Mouse (Mus musculus): ENCODE results near the gene Naa16.

Naa16 gene

DNA sequence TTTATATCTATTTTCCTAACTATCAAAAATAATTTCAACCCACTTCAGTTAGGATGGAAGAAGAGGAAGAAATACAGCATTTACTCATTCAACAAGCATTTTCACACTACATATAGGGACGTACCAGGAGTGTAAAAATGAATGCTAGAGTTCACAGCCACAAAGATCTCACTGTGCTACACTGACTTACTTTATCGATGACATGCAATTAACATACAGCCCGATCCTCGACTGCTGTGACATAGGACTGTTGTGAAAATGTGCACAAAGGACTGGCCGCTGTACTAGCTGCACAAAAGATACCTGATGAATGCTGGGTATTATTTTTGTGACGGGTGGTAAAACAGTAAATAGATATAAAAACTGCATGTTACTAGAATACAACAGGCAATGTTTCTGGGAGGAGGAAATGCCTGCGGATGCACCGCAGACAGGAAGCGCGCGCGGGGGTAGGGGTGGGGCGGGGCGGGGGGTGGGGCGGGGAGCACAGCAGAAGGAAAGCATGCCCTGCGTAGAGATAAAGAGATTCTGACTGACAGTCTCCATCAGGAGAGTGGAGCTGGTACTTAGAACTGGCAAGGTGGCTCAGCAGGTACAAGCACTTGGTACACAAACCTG lies 59.5 kb downstream of the Naa16 start:
- DNase-seq (ENCODE audit: low spot score in 2 of 2), result no peak

DNA sequence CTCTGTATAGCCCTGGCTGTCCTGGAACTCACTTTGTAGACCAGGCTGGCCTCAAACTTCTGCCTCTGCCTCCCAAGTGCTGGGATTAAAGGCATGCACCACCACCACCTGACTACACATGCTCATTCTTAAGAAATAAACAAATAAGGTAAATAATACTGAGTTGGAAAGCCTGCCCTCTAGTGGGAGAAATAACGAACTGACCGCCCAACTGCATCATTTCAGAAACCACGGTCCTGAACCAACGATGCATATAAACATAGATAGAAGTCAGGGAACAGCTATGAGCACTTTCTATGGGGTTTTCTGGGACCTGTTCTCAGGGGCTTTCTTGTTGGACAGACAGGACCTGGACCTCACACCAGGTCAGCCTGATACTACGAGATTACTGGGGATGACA lies 63.5 kb downstream of the Naa16 start:
- DNase-seq (ENCODE audit: low spot score in 2 of 2), result peak in 1 of 2 experiments; percentile 21

DNA sequence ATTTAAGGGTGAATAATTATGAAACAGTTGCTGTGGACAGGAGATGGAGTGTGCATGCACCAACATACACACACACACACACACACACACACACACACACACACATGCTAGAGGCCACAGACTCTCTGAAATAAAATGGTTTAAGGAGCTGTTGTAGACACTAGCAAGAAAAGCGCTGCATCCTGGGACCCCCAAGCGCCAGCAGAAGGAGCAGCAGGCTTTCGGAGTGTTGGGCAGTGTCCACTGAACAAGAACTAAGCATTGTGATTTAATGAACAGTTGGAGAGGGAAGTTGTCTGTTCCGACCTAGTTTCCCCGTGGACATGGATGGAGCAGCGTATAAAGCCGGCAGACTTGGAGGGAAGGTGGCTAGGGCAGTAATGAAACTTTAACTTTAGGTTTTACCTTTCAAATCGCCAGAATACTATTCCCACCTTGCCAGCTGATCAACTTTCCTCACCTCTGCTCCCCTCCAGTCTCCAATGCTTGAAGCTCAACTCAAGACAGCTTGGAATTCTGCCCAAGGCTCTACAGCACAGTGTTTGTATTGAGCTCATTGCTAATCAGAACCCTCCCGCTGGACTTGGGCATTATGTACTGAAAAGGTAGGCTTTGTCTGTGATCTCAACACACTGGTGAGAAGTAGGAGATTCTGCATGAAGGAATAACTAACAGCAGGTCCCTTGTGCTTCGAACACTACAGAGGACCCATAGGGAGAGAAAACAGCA lies 66.3 kb downstream of the Naa16 start:
- DNase-seq (ENCODE audit: low spot score in 2 of 2), result no peak

DNA sequence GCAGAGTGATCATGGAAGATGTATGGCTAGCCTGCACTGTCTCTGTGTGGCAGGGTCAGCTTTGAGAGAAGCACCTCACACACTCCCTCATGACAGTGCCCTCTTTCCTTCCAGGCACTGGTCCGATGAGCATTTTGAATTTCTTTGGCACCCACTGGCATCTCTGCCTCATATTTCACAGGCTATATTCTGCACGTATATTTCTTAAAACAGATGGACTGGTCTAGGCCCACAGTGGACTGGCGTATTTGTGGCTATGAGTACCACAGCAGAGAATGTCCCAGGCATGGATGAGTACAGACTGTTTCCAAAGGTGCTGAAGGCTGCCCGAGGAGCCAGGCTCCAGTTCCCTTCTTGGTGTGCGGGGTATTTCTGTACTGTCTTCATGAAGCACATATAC lies 68.7 kb downstream of the Naa16 start:
- no peak for DNase-seq (ENCODE audit: low spot score in 2 of 2)

DNA sequence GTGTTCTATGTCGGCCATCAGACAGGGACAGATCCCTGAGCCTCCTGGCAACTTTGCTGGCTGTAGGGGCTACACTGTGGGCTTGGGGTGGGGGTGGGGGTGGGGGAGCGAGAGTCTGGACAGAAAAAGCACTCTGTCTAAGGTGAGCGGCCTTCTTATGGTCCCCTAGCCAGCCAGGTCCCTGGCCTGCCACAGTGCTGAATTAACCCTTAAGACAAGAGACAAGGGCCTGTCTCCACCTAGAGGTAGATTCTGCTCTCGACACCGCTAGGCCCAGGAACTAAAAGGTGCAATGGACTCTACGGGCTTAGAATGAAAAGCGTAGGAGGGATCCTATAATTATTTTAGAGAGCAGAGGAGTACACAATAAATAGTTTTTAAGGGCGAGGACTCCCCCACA lies 69.4 kb downstream of the Naa16 start:
- DNase-seq (ENCODE audit: low spot score in 2 of 2), result no peak

DNA sequence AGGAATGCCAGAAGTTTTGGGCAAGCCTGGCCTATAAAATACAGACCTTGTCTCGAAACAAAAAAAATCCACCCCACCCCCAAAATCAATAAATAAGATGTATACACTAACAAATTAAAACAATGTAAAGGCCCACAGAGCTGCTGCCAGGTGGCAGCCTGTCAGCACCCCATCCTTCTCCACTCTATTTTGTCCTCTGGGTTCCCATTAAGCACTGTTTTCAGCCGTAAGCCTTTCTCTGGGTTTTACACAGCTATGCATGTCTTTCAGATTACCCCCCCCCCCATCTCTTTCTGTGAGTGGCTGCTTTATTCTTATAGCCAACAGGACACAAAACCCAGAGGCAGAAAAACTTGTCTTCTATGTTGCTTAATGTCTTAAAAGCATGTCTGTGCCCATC lies 73.0 kb downstream of the Naa16 start:
- DNase-seq (ENCODE audit: low spot score in 2 of 2), result no peak

DNA sequence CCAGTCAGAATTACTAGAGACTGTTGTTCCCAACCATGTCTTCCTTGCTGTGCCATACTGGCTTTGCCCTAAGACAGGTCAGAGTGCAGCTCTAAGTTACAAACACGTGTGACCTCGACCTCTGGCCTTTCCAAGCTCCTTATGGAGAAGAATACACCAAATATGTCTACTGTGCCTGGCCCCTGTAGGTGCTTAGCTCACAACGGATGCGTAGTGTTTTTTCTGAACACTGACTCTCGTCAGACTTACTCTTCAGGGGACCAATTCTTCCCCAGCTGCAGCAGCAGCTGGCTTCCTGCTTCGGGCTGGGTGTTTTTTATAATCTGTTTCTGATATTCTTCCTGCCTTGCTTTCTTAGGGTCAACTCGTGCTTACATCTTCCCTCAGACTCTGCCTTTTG lies 74.7 kb downstream of the Naa16 start:
- no peak for DNase-seq (ENCODE audit: low spot score in 2 of 2)

DNA sequence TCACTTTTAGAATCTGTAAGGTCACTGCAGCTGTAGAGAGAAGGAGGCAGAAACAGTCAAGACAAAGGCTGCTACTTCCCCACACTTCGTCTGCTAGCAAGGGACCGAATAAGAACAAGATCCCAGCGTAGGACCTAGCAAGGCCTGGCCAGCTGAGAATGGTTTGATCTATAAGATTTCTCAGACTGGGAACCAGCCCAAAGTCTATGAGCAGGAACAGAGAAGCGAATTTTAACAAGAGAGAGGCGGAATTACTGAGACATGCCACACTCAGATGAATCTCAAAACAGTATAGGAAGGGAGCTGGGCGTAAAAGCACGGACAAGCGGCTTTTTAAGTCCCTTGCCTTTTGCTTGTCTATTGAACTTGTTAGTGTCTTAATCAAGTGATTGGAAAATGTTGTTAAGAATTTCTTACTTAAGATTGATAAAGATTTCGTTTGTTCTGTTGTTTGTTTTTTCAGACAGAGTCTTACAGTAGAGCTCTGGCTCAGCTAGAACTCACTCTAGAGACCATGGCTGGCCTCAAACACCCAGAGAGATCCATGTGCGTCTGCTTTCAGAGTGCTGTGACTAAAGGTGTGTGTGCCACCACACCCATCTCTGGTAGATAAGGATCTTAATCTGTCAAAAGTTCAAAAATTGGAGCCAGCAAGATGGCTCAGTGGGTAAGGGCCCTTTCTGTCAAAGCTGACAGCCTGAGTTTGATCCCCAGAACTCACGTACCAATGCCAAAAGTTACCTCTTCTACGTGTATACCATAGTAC lies 76.2 kb downstream of the Naa16 start:
- no peak for DNase-seq (ENCODE audit: low spot score in 2 of 2)

DNA sequence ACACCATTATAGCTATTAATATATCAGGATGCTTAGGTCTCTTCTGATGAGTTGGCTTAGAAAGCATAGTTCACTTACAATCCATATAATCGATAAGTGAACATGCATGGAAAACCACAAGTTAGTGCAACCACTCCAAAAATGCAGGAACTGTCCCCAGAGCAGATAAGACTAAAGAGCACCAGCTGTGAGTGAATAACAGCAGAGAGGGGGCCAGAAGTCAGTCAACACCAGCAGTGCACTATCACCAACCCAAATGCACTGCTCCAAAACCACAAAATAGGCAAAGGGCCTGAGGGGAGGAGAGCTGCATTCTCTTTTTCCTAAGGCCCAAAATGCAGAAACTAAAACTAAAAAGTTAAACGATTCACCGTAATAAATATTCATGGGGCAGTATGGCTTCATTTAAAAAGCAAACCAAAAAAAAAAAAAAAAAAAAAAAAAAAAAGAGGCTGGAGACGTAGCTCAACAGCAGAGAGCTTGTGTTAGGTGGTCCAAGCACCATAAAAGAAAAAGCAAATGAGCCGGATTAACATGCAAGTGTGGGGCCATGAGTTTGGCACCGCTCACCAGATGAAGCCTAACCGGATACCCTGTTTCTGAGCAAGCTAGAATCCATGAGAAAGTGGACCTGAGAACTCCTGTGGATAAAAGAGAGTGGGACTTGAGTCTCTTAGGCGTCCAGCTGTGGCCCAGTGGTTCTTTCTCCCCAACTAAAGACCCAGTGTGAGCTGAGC lies 77.0 kb downstream of the Naa16 start:
- no peak for DNase-seq (ENCODE audit: low spot score in 2 of 2)

DNA sequence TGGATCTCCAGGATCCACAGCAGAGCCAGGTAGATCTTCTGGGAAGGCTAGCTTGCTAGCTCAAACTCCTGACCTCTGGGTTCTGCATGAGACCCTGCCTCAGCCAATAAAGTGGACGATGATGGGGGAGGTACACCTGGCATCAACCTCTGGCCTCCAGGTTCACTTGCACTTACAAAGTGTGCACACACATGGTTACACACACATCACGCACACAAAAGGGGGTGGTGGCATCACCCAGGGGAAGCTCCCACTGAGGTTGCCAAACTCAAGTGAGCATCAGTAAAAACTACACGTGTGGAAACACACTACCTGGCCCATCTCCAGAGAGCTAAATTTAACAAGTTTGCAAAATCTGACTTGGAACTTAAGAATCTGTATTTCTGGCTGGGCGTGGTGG lies 77.9 kb downstream of the Naa16 start:
- DNase-seq (ENCODE audit: low spot score in 2 of 2), result no peak

DNA sequence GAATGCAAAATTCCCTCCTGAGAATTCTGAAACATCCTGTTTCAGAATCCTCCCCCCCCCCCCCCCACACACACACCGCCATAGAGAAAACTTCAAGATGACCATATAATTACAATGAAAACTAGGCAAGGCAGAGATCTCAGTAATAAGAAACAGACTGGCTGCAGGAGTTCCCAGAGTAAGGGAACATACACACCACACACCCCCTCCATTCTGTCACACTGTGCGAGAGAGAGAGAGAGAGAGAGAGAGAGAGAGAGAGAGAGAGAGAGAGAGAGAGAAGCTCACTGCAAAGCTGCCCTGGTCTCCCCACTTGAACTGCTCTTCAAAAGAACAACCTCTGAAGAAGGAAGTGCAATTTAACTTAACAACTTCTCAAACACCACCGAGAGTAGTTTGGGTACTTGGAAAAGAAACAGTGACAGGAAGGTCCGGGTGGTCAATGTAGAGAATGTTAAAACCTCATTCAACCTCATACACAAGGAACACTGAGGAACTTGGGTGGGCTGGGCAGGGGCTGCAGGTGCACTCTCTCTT lies 78.6 kb downstream of the Naa16 start:
- no peak for DNase-seq (ENCODE audit: low spot score in 2 of 2)

DNA sequence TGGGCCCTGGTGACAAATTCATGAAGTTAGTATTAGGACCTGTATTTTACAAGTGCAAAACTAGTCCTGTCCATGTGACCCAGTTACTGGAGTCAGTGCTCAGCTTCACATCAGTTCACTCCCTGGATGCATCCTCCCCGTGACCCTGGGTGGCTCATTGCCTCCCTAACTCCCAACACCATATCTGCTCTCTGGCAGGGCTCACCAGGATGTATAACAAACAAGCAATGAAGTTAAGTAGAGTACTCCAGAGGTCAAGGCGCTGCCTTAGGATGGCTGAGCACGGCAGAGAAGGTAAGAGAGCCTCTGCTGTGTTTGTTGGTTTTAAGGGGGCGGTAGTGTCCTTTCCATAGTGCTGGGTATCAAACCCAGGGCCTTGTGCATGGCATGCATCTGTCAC lies 81.5 kb downstream of the Naa16 start:
- DNase-seq (ENCODE audit: low spot score in 2 of 2), result no peak

DNA sequence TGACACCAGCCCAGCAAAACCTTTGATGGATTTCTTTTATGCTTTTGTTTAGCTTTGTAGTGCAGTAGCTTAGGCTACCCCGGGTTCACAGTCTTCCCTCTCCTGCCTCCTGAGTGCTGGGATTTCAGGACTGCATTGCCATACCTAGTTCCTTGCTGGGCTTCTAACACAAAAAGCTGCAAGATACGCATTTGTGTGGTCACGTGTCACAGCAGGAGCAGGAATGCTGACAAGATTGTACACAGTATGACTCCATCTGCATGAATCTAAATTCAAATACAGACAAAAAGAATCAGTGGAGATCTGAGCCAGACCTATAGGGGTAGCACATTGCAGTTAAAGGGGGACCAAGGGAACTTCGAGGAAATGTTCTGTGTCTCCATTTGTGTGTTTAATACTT lies 82.2 kb downstream of the Naa16 start:
- DNase-seq (ENCODE audit: low spot score in 2 of 2), result no peak

DNA sequence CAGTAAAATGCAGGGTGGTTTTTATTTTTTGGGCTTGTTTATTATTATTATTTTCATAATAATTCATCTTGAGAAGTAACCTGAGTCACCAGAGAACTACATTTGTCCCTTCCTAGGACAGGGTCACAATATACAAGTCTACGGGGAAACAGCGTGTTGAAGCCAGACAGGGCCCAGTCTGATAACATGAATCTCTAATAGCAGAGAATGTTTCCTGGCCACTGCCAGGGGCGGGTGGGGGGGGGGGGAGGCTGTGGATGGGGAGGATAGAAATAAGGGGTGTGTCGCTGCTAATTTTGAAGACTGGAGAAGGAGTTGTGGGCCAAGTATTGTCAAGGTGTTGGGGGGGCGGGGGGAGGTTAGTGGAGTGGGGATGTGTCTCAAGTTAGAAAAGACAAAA lies 82.7 kb downstream of the Naa16 start:
- DNase-seq (ENCODE audit: low spot score in 2 of 2), result no peak

DNA sequence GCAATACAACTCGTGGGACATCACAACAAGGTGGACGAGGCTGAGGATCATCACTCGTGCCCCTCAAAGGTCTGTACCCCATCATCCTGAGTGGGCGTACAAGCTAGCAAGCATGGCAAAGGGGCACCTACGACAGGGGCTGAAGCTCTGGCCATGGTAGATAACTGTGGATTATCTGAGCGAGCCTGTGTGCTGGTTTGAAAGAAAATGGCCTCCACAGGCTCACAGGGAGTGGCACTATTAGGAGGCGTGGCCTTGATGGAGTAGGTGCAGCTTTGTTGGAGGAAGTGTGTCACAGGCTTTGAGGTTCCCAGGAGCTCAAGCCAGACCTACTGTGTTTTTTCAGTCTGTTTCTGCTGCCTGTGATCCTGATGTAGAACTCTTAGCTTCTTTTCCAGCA lies 83.4 kb downstream of the Naa16 start:
- no peak for DNase-seq (ENCODE audit: low spot score in 2 of 2)

DNA sequence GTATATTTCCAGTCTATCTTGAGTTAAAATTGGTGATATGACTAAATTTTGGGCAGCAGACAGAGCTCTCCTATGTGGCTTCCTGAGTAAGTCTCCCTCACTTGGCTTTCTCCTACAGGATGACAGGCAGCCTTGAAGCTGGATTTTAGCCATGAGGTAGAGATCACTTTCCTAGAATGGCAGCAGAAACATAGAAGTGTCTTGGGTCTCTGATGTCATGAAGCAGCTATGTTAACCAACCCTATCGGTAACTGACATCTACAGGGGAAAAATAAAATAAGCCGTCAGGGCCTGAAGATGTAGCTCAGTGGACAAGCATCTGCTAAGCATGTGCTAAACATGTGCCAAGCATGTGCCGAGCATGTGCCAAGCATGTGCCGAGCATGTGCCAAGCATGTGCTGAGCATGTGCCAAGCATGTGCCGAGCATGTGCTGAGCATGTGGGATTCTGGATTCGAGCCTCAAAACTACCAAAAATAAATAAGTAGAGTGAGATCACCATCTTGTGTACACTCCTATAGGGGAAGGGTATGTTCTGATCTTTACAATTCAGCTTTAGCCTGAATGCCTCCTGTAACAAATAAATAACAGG lies 85.6 kb downstream of the Naa16 start:
- DNase-seq (ENCODE audit: low spot score in 2 of 2), result no peak

DNA sequence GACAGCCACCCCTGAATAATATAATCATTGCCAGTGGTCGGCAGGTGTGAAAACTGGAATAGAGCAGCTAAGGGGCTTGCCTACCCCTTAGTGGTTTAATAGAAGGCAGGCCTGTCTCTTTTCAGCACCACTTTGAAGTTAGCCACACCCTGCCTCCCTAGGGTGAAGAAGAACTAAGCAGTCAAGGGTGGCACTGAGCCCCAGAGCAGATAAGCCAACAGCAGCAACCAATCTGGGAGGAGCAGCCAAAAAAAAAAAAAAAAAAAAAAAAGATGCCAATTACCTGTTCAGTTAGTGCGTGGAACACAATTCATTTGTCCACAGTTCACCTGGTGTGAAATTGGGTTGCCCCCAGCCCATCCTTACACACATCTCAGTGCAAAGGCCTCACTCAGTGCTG lies 87.4 kb downstream of the Naa16 start:
- no peak for DNase-seq (ENCODE audit: low spot score in 2 of 2)

DNA sequence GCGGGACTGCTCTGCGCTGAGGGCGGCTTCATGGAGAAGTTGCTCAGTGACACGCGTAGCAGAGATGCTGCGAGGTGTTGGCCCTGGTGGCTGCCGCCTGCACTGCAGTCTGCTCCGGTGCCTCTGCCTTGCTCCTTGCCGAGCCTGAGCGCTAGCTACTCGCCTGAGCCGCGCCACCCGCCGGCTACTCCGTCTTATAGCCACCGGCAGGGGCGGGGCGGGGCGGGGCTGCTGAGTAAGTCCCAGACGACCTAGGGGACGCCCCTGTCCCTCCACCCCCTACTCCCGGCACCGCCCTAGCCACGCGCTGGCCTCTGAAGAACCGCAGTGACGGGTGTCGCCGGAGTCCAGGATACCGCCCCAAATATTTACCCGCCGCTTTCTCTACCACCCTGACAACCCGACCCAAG lies 89.1 kb downstream of the Naa16 start, which contains the start of gene Rgcc:
TSS of gene Rgcc (minus strand) at position 180 of the 410 bp plus-strand sequence.
- peak; percentile 99 for DNase-seq (ENCODE audit: low spot score in 2 of 2)

DNA sequence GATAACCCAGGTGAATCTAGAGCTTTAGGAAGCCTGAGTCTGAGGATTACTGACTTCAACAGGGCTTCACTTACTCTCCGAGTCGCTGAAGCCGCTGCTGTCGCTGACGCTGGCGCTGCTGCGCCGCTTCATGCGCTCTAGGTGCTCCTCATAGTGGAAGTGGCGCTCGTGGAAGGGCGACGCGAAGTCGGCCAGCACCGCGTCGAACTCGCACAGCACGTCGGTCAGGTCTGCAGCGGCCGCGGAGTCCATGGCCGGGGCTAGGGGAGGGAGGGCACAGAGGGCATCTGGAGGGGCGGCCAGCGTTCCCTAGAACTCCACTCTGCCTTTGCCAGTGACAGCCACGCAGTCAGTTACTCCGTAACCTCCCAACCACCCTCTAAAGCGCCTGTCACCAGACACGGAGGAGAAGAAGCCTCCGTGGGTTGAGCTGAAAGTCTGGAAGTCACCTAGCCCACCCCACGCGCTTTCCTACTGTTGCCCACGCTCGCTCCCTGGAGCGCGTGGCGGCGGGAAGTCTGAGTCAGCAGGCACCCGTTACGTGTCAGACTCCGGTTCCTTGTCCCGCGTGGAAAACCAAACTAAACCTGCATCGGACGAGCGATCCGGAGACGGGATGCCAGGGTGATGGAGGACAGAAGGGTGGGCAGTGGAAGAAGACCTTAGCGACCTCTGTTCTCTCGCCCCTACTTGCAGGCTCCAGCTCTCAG lies 89.8 kb downstream of the Naa16 start:
- peak in 1 of 2 experiments; percentile 32 for DNase-seq (ENCODE audit: low spot score in 2 of 2)

DNA sequence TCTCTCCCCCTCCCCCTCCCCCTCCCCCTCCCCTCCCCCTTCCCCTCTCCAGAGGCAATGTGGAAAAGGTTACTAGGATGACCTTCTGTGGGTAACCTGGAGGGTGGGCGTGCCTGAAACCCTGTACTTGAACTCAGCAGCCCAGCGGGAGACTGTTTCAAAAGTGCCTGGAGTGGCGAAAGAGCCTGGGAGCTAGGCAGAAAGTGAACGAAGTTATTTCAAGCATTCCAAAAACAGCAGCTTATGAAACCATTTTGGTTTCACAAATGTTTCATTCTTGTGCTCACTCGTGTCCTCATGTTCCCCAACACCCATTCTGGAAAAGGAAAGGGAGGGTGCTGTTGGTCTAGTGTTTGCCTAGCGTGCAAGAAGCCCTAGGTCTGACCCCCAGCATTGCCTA lies 90.8 kb downstream of the Naa16 start:
- no peak for DNase-seq (ENCODE audit: low spot score in 2 of 2)

DNA sequence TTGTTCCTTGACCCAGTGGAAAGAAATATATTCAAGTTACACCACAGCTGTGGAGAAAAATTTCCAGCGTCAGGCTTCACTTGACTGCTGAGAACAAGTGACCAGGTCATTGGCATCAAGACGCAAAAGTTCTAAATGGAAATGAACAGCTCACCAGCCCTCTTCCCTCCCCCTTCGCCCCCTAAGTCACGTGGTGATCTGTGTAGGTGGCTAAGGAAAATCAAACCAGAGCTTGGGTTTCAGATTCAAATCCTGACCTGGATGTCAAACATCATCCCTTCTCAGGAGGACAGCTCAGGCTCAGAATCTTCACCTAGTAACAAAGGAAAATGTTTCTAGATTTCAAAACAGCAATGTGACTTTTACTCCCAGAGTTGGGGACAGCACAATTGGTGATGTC lies 91.3 kb downstream of the Naa16 start:
- DNase-seq (ENCODE audit: low spot score in 2 of 2), result no peak
